Mouse (Mus musculus) forebrain, embryonic 16.5 days (tissue): Measurements from ENCODE around the gene Ctnna2. TPM values are rescaled to one million over a fixed set of nuclear protein-coding genes. Genes with fewer than 3 reads are reported as not detected.
A peak's percentile ranks its signal among the peaks of the same experiment; 100 is the strongest.

ENCODE experiments used
- ATAC-seq: fragments of 200-750 bp; cut with Nextera tagmentation; 2 replicates; pipeline ENCODE4 v1.8.0; 2017; ENCODE audit warnings: mild to moderate bottlenecking, moderate library complexity
- H3K27ac ChIP-seq: fragments of 300-500 bp; sonication (generic); 2 replicates; pipeline ENCODE4 v1.5.1; 2014; ENCODE audit warnings: low read length, control low read depth
- H3K27me3 ChIP-seq: fragments of 300-500 bp; sonication (generic); replicated peaks from 2 replicates; pipeline ENCODE4 v1.6.1; 2014; ENCODE audit warnings: low read length; ENCODE audit not compliant: control insufficient read depth, insufficient read depth
- H3K36me3 ChIP-seq: fragments of 300-500 bp; sonication (generic); 2 replicates; pipeline ENCODE4 v1.6.1; 2014; ENCODE audit not compliant: control insufficient read depth, insufficient read depth
- H3K4me1 ChIP-seq: fragments of 300-500 bp; sonication (generic); replicated peaks from 2 replicates; pipeline ENCODE4 v1.6.1; 2014; ENCODE audit warnings: low read length; ENCODE audit not compliant: control insufficient read depth, insufficient read depth
- H3K4me2 ChIP-seq: fragments of 300-500 bp; sonication (generic); 2 replicates; pipeline ENCODE4 v1.6.1; 2014; ENCODE audit warnings: mild to moderate bottlenecking, low read length, control low read depth
- H3K4me3 ChIP-seq: fragments of 300-500 bp; sonication (generic); replicated peaks from 2 replicates; pipeline ENCODE4 v1.5.1; 2014; ENCODE audit warnings: mild to moderate bottlenecking, low read length, control low read depth
- H3K9ac ChIP-seq: fragments of 300-500 bp; sonication (generic); replicated peaks from 2 replicates; pipeline ENCODE4 v1.6.1; 2014; ENCODE audit warnings: low read depth, low read length, control low read depth
- H3K9me3 ChIP-seq: fragments of 300-500 bp; sonication (generic); 2 replicates; pipeline ENCODE4 v1.6.1; 2016; ENCODE audit warnings: low read length; ENCODE audit not compliant: control insufficient read depth
- WGBS: fragments of 180-500 bp; shearing (Covaris S2); extraction: QIAGEN DNeasy Blood & Tissue Kit; methylation state at CpG from one replicate; pipeline ENCODE4 v1.1.7; 2014; 5-methylcytosine and 5-hydroxymethylcytosine counted together
- polyA plus RNA-seq: library from polyadenylated mRNA; unstranded; fragments of >200 nt; fragmentation: Nextera tagmentation; extraction: Ambion mirVana; gene quantifications from 2 replicates; pipeline ENCODE4 v1.2.1, GENCODE M21; 2015

The Ctnna2 gene
- polyA plus RNA-seq, 1 experiment from 2014 or later, result 149 TPM

DNA sequence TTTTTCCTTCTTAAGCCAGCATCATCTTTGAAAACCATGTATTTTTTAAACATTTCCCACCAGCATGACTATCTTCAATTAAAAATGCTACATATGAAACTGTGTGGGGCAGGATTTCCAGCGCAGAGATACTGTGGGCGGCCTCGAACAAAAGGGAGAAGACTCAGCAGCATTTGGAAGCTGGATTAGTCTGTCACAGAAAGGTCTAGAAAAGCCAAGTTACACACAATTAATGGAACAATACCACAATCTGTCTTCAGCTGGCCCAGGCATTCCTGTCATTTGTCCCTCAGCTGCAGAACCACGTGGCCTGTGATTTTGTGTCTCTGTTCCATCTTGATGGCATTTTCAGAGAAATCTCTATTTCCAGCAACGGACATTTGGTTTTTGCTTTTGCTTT, 726.0 kb downstream of the Ctnna2 start:
- Histone ChIP-seq H3K9ac (no peak overlapping the region), H3K27me3 (no peaks in the 10 kb centered on the region), H3K9me3 (no peaks in the 10 kb centered on the region), H3K4me1 (peaks cover 5% of the 10 kb centered on the region), H3K4me2 (no peak overlapping the region), H3K4me3 (no peak overlapping the region), H3K27ac (no peak overlapping the region), H3K36me3 (no peaks in the 10 kb centered on the region)
- 69% methylated on average over 5 of the region's 5 CpGs for WGBS
- ATAC-seq, result no peak

DNA sequence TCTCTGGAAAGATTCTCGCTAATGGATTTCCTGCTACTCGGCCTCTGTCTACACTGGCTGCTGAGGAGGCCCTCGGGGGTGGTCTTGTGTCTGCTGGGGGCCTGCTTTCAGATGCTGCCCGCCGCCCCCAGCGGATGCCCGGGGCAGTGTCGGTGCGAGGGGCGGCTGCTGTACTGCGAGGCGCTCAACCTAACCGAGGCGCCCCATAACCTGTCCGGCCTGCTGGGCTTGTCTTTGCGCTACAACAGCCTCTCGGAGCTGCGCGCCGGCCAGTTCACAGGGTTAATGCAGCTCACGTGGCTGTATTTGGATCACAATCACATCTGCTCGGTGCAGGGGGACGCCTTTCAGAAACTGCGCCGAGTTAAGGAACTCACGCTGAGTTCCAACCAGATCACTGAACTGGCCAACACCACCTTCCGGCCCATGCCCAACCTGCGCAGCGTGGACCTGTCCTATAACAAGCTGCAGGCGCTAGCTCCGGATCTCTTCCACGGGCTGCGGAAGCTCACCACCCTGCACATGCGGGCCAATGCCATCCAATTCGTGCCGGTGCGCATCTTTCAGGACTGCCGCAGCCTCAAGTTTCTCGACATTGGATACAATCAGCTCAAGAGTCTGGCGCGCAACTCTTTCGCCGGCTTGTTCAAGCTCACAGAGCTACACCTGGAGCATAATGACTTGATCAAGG, 735.8 kb downstream of the Ctnna2 start:
- peak; percentile 41 for ATAC-seq
- Histone ChIP-seq H3K9ac (peak overlapping the region; percentile 72), H3K9me3 (no peaks in the 10 kb centered on the region), H3K36me3 (no peaks in the 10 kb centered on the region), H3K4me2 (peak overlapping the region; percentile 78), H3K4me1 (peaks cover 34% of the 10 kb centered on the region), H3K27me3 (no peaks in the 10 kb centered on the region; the same call in 1 of the 2 replicates), H3K4me3 (peak overlapping the region; percentile 55), H3K27ac (peak overlapping the region; percentile 89)
- WGBS, result under 1% methylated on average over 43 of the region's 43 CpGs

DNA sequence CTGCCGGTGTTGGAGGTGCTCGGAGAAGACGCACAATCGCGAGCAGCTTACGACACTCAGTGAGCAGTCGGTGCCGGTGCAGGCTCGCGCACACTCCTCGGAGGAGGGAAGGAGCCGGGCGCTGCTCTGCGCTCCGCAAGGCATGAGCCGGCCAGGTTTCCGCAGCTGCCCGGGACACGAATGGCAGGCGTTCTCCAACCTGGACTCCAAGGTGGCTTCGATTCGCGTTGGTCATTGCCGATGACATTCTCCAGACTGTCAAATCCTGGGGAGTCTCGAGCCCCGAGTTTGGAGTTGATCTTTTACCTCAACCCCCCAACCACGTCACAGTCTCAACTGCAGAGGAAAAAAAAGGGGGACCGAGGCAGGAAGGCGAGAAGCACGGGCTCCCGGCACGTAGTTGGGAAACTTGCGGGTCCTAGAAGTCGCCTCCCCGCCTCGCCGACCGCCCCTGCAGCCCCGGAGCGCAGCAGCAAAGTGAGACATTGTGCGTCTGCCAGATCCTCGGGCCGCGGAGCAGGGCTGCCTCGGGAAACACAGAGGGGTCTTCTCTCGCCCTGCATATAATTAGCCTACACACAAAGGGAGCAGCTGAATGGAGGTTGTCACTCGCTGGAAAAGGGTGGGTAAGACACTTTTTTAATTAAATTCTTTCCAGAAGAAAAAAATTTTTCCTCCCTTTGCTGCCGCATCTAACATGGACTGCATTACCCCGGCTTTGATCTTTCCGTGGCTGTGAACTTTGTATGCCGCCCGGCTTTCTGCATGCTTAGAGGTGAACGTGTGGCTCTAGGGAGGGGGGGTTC, 736.7 kb downstream of the Ctnna2 start, which contains the start of gene Lrrtm1:
Gene Lrrtm1 (plus strand): TSS at position 89 of the 806 bp plus-strand sequence.
- H3K27me3 ChIP-seq, result no peaks in the 10 kb centered on the region; the same call in 1 of the 2 replicates
- under 1% methylated on average over 53 of the region's 53 CpGs for WGBS
- peak; percentile 90 for ATAC-seq

DNA sequence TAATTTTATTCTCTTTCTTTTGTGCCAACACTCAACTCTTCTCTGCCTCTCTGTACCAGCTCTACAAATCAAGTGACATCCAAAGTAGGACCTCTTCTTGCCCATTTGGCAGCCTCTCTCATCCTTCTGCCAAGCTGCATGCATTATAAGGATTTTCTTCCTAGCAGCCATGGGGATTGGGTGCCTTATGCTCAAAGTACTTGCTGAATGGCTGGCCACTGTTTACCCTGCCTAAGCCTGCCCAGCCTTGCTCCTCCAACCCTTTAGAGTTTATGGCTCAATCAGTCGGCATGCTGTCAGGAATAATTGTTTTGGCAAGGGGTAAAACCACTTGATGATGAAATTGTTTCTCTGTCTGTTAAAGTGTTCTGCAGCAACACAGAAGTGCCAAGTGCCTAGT, 739.1 kb downstream of the Ctnna2 start:
- 15% methylated on average over 1 of the region's 1 CpGs for WGBS
- Histone ChIP-seq H3K4me2 (no peak overlapping the region), H3K27me3 (no peaks in the 10 kb centered on the region; the same call in 1 of the 2 replicates), H3K36me3 (no peaks in the 10 kb centered on the region), H3K9me3 (no peaks in the 10 kb centered on the region), H3K27ac (peak overlapping the region; percentile 8), H3K4me1 (peaks cover 25% of the 10 kb centered on the region), H3K4me3 (no peak overlapping the region), H3K9ac (no peak overlapping the region)
- peak; percentile 65 for ATAC-seq

More for the DNA sequence above, 736.7 kb downstream of the Ctnna2 start, which contains the start of gene Lrrtm1:
- Histone ChIP-seq H3K4me1 (peaks cover 30% of the 10 kb centered on the region), H3K4me3 (peak within 1 kb of the TSS; percentile 55), H3K4me2 (peak within 1 kb of the TSS; percentile 78), H3K36me3 (no peaks in the 10 kb centered on the region), H3K9me3 (no peaks in the 10 kb centered on the region), H3K27ac (peak within 1 kb of the TSS; percentile 89), H3K9ac (peak within 1 kb of the TSS; percentile 72)

DNA sequence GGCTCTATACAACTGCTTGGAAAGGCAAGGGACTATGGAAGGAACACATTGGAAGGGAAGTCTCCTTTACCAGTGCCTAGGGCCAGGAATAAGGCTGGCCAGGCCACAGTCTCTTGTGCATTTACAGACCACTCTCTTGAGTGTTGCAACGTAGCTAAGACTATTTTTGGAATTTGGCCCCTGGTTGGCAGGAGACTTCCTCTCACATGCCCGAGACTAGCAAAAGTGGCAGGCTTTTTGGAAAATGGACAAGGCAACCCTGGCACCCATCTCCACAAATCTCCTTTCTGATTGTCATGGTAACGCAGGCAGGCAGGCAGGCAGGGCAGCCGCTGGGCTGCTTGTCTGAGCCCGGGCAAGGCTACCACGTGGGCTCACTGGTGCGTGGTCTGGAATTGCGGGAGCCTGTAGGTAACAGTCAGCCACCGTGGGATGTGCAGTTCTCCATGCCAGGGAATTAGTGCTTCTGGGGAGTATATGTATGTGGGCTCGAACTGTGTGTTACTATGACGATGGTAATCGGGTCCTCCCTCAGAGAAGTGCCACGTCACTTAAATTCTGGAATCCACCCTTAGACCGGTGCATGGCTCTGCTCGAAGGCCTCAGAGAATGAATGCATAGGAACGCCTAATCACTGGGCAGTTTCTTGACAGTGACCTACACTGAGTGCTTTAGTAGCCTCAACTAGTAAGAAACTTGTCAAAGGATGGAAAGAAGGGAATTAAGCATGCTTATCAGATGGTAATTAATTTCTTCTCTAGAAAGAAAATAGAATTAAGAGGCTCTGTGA, 756.5 kb downstream of the Ctnna2 start:
- no peak overlapping the region for H3K27ac ChIP-seq
- no peaks in the 10 kb centered on the region for H3K9me3 ChIP-seq
- H3K4me3 ChIP-seq, result no peak overlapping the region
- ATAC-seq, result peak; percentile 89
- no peaks in the 10 kb centered on the region for H3K27me3 ChIP-seq
- WGBS, result 16% methylated on average over 16 of the region's 16 CpGs
- H3K4me1 ChIP-seq, result peaks cover 18% of the 10 kb centered on the region
- peak overlapping the region; percentile 26 for H3K4me2 ChIP-seq
- no peak overlapping the region for H3K9ac ChIP-seq
- no peaks in the 10 kb centered on the region for H3K36me3 ChIP-seq

DNA sequence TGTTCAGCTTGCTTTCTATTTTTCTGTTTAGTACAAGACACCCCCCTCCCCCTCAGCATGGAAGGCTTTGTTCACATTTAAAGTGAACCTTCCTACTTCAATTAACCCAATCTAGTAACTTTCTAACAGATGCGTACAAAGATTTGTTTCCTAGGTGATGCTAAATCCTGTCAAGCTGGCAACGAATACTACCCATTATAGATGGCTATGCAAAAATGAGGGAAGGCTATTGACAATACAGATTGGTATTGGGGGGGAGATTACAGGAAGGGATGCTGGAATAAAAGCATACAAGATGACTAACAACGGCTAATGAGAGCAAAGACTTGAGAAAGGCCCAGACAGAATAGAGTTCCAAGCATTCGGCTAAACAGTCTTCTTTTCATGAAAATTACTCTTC, 758.7 kb downstream of the Ctnna2 start:
- WGBS, result 11% methylated on average over 4 of the region's 4 CpGs

DNA sequence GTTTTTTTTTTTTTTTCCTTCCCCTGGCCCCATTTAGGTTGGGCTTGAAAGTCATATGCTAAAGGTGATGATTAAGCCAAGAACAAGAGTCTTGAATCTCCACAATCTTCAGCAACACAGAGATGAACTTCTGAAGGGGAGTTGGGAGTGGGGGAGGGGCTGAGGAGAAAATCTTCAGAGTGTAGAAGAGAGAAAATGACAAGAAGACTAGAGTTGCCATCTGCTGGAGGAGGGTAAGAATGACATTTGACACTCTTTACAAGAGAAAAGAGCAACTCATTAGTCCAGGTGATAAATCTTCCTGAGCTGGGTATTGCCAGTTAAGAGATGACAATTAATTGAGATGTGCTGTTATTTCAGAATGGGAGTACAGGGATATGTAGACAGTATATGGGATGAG, 760.6 kb downstream of the Ctnna2 start:
- H3K9ac ChIP-seq, result no peak overlapping the region
- no peaks in the 10 kb centered on the region for H3K36me3 ChIP-seq
- no peak for ATAC-seq
- no peak overlapping the region for H3K4me2 ChIP-seq
- no peaks in the 10 kb centered on the region for H3K9me3 ChIP-seq
- no peaks in the 10 kb centered on the region for H3K27me3 ChIP-seq
- H3K4me1 ChIP-seq, result peaks cover 22% of the 10 kb centered on the region
- no peak overlapping the region for H3K27ac ChIP-seq
- H3K4me3 ChIP-seq, result no peak overlapping the region

More for the DNA sequence above, 758.7 kb downstream of the Ctnna2 start:
- H3K27me3 ChIP-seq, result no peaks in the 10 kb centered on the region
- no peak for ATAC-seq
- peaks cover 18% of the 10 kb centered on the region for H3K4me1 ChIP-seq
- H3K4me3 ChIP-seq, result no peak overlapping the region
- H3K36me3 ChIP-seq, result no peaks in the 10 kb centered on the region
- no peak overlapping the region for H3K9ac ChIP-seq
- H3K9me3 ChIP-seq, result no peaks in the 10 kb centered on the region
- H3K27ac ChIP-seq, result no peak overlapping the region
- no peak overlapping the region for H3K4me2 ChIP-seq

DNA sequence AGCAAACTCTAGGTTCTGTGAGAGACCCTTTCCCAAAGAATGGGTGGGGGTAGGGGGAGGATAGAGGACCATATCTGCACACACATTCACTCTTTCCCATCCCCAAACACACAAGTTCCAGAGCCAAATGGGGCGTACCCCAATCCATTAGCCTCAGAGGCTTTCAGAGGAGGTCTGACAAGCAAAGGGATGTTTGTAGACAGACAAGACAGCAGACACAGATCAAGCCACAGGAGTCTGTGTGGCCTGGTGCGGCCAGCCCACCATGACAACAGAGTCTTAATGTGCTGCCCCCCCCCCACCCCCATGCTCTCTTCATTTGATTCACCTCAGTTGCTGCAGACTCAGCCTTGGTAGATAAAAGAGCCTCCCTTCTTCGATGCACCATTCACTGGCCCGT, 764.2 kb downstream of the Ctnna2 start:
- no peak overlapping the region for H3K4me3 ChIP-seq
- 77% methylated on average over 4 of the region's 4 CpGs for WGBS
- H3K27ac ChIP-seq, result no peak overlapping the region
- H3K4me1 ChIP-seq, result peaks cover 6% of the 10 kb centered on the region
- H3K36me3 ChIP-seq, result no peaks in the 10 kb centered on the region
- no peak overlapping the region for H3K4me2 ChIP-seq
- no peaks in the 10 kb centered on the region for H3K27me3 ChIP-seq
- no peak overlapping the region for H3K9ac ChIP-seq
- no peaks in the 10 kb centered on the region for H3K9me3 ChIP-seq
- no peak for ATAC-seq
